Mouse (Mus musculus): ENCODE data around the gene Trhr2.

Gene Trhr2

GRCm38 (mm10) chr8:122354157-122354556, 6.4 kb downstream of the Trhr2 start:
- DNase-seq, result no peak

DNA sequence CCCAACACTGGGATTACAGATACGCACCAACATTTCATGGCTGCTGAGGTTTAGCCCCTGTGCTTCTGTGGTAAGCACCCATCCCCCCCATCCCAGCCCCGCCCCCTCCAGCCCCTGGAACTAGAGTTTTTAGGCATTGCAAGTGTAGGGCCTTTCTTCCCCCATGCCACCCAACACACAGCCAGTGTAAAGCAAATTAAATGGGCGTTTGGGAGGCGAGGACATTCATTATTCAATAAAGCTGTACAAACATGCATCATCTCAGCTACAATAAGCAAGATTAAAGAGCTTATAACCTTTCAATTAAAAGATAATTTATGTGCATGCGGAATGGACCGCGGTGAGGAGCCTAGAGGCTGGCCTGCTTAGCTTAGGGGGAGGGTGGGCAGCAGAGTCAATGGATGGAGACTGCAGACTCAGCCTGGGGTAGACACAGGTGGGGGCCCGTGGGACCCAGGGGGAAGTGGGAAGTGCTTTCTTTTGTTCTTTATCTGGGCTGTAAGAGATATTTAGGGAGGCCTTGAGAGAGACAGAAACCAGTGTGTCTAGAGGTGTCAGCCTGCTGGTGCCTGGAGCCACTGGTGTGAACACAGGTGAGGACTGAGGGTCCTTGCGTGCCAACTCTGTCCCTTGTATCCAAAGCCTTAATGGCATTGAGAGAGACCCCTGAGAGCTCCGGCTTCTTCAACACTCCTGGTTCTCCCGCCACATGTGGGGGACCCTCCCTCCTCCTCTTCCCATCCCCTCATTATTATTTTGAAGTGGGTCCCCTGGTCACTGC, 10.0 kb downstream of the Trhr2 start:
- no peak for DNase-seq

DNA sequence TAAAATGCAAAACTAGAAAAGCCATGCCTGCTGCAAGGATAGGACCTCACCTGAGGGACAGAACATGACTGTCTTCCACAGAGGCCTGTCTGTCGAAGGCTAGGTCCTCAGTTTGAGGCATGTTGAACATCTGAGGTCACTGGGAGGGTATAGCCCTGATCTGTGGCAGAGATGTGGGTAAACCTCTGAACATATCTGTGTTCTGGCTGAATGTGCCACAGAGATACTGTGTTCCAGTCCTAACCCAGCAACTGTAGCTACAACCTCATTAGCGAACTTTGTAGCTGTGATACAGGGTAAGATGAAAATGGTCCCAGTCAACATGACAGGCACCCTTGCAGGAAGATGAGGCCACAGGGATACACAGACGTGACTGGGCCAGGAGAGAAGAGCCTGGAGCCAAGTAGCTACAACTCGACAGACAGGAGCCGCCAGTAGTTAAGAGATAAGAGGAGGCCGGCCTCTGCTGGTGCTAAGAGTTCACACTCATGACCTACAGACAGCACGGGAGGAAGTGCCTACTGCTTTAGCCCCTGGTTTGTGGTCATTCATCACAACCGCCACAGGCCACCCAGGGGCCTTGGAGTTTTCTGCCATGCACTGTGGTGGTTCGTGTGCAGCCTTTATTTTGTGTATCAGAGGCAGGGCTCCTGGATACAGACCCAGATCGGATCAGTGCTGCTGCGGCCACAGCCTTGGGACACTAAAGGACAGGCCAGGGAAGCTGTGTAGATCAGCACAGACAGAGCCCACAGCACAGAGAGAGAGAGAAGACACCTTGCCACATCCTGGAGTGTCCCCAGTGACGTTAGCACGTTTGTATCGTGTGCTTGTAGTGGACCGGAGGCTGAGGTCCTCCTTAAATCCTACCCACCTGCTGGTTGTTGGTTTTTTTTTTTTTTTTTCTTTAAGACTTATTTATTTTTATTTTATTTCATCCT, 10.9 kb downstream of the Trhr2 start:
- no peak for DNase-seq

DNA sequence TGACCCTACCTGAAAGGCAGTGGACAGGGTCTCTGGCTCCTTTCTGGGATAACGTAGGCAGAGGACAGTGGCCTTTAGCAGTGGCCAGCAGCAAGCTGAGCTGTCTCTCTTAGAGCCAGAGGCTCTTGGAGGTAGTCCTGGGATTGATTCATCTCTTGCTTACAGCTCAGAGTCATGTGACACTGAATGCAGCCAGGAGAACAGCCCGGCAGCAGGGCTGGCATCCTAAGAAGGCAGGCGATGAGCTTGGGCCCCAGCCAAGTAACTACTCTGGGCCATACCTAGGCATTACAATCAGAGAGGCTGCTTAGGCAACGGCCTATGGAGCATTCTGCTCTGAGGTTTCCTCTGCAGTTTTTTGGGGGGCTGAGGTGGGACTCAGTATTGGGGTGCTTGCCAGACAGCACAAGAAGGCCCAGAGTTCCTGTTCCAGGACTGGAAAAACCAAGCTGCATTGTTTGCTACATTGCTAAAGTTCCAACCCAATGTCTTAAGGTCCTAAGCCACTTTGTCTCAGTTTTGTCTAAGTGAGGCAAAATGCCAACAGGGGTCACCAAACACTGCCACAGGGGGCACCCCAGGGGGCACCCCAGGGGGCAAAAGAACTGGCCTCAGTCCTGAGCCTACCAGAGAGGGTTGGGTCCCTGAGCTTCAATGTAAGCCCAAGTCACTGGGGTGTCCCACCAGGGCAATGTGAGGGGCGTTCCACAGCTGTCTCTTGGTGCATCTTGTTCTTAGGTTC, 12.6 kb downstream of the Trhr2 start:
- DNase-seq, result peak; percentile 93

- no peak for DNase-seq
Measured at GRCm38 (mm10) chr8:122345181-122346095, 15.1 kb downstream of the Trhr2 start.

GRCm38 (mm10) chr8:122344219-122344618, 16.3 kb downstream of the Trhr2 start:
- peak; percentile 55 for DNase-seq

- DNase-seq, result peak; percentile 62
Measured at GRCm38 (mm10) chr8:122343758-122344157, 16.8 kb downstream of the Trhr2 start.

DNA sequence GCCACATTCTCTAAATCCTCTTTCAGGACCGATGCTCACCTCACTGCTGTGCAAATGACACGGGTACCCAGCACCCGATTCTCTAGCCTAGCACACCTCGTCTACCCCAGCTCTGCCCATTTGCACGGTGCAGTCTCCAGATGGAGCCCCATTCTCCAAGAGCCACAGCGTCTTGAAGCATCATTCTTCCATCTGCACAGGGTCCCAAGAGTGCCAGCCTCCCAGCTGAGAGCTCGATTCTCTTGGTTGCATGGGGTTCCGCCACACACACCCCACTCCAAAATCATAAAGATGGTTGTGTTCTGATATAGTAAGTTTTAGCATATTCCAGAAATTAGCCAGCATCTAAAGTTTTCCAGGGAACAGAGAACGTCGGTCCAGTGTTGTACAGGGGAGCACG, 17.2 kb downstream of the Trhr2 start:
- DNase-seq, result no peak

DNA sequence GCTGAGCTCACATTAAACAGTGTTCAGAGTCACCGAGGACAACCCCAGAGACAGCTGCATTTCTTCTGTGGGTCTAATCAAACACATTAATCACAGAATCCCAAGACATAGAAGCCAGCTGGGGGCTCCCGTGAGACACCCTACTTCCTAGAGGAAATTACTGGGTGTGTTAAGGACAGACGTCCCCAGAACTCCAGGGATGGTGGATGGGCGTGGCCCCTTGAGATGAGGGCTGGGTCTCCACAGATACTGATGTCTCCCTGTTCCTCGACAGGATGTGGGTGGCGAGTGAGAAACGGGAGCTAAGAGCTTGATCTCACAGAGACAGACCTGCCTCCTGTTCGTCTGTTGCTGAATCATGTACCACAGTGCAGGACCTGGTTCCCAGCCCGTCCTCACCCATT, 17.7 kb downstream of the Trhr2 start:
- no peak for DNase-seq

DNA sequence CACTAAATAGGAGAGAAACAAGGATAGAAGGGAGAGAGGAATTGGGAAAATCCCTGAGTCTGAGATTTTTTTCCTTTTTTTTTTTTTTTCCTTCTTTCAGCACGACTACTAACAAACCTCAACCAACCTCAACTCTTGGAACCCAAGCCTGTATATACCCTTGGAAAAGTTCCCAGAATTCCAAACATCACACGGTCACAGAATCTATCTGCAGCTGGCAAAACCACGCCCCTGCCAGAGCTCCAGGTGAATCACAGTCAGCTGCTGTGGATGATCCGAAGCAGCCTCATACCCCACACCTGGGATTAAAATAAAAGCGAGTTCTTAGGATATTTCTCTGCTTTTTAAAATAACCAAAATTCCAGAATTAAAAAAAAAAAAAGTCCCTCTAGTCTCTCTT, 18.2 kb downstream of the Trhr2 start:
- no peak for DNase-seq

DNA sequence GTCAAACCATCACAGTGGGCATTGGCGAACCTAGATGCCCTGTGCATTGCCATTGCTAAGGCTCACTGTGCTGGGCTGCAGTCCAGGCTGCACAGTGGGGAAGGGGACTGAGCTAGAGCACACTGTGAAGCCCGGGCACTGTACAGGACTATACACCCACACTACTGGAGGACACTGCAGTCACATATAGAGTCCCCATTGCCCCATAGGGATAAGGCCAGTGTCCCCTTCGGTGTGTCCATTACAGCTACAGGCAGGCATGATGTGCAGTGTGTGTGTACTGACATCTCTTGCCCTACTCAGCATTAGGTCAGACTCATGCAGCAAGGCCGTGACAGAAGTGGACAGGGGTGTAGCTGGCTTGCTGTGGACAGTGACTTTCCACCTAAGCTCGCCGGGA, 18.8 kb downstream of the Trhr2 start:
- no peak for DNase-seq

DNA sequence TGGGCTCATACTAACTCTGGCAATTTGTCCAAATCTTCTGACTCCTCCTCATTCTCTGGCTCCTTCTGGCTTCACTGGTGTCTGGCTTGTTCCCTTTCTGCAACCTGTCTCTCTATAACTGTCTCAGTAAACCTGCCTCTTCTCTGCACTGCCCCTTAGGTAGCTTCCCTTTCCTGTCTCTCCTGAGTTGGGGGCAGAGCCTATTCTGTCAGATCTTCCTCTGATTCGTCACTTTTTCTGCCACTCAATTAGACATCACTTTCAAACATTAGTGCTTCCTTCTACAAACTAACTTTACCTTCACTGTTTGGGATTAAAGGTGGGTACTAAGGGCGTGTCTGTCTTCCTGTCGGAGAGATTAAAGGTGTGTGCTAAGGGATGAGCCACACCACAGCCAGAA, 19.8 kb downstream of the Trhr2 start:
- no peak for DNase-seq

DNA sequence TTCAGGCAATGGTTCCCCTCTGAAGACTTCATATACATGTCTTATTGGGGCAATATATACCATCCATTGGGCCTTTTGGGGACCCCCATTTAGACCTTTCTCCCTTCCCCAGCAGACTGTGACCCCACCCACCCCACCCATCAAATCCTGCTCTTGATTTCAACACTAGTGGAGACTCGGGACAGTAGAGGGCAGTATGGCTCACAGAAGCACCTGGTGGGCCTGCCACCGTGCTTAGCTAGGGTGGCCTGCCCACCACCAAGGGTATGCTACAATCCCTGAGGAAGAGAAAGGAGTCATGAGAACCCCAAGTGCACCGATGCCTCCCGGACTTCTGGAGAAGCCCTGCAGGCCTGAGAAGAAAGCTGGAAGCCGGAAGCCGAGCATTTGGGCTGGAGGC, 21.7 kb downstream of the Trhr2 start:
- DNase-seq, result no peak

DNA sequence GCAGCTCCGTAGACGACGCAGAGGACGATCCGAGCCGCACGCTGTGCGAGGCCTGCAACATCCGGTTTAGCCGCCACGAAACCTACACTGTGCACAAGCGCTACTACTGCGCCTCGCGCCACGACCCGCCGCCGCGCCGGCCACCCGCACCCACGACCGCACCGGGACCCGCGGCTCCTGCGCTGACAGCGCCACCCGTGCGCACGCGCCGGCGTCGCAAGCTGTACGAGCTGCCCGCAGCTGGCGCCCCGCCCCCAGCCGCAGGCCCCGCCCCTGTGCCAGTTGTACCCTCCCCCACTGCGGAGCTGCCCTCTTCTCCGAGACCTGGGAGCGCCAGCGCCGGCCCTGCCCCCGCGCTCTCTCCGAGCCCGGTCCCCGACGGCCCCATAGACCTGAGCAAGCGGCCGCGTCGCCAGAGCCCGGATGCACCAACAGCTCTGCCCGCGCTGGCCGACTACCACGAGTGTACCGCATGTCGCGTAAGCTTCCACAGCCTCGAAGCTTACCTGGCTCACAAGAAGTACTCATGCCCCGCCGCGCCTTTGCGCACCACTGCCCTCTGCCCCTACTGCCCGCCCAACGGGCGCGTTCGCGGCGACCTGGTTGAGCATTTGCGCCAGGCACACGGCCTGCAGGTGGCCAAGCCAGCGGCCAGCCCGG, 24.2 kb downstream of the Trhr2 start:
- no peak for DNase-seq

DNA sequence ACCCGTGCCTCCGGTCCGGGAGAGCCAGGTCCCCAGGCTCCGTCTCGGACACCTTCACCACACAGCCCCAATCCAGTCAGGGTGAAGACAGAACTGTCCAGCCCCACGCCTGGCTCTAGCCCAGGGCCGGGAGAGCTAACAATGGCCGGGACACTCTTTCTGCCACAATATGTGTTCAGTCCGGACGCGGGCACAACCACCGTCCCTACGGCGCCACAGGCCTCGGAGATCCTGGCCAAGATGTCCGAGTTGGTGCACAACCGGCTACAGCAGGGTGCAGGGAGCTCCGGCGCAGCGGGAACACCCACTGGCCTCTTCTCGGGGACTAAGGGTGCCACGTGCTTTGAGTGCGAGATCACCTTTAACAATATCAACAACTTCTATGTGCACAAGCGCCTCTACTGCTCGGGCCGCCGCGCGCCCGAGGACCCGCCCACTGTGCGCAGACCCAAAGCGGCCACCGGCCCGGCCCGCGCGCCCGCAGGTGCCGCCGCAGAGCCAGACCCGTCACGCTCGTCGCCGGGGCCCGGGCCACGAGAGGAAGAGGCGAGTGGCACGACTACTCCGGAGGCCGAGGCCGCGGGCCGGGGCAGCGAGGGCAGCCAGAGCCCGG, 24.8 kb downstream of the Trhr2 start:
- no peak for DNase-seq

- DNase-seq, result no peak
Measured at GRCm38 (mm10) chr8:122334791-122335490, 25.6 kb downstream of the Trhr2 start.

DNA sequence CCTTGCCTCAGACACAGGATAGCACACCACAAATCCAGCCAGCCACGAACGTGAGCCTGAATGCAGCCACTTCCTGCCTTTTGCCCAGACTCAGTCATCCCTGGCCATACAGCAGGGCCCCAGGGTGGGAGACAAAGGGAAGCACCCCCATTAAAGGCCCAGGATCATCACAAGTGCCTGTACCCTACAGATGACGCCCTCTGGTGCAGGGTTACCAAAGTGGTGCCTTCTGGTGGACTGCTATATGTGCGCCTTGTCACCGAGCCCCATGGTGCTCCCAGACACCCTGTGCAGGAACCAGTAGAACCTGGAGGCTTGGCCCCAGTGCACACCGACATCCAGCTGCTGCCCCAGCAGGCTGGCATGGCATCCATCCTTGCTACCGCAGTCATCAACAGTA, 27.0 kb downstream of the Trhr2 start:
- DNase-seq, result no peak

- peak; percentile 77 for DNase-seq
Measured at GRCm38 (mm10) chr8:122332753-122333506, 27.6 kb downstream of the Trhr2 start.

DNA sequence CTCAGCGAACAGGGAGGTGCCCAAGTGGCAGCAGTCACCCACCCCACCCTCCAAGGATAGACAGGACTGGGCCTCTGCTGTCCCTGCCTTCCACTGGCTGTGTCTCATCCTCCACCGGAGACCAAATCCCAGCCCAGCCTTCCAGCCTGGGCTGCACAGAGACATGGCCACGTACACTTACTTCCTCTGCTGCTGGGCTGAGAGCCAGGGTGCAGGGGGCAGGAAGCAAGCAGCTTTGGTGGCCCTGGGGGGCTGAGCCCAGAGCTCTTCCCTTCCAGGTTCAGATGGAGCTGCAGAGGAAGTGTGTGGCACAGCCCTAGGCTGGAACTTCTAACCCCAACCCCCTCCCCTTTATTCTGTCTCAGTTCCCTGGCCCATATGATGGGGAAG, 29.4 kb downstream of the Trhr2 start:
- DNase-seq, result no peak
